Mouse (Mus musculus): Measurements from ENCODE around the gene Wdr20. TPM values are rescaled to one million over a fixed set of nuclear protein-coding genes. Genes with fewer than 3 reads are reported as not detected.

Wdr20 gene
- polyA plus RNA-seq, 1 experiment from 2014 or later, result 12.8 TPM

- WGBS, result 77% methylated on average over 10 of the region's 10 CpGs
- DNase-seq (ENCODE audit: low spot score) (no peak), ATAC-seq (ENCODE audit: low FRiP score, low TSS enrichment) (no peak)
- Histone ChIP-seq H3K9ac (ENCODE audit: low read length) (no peak overlapping the region), H3K9me3 (ENCODE audit: control insufficient read depth, low read length) (no peaks in the 10 kb centered on the region), H3K4me1 (replicated peaks; ENCODE audit: control insufficient read depth, insufficient read depth) (no peaks in the 10 kb centered on the region), H3K27ac (replicated peaks) (no peak overlapping the region), H3K4me3 (ENCODE audit: low read depth, low read length) (no peak overlapping the region), H3K36me3 (ENCODE audit: control insufficient read depth, insufficient read depth, low read length) (no peaks in the 10 kb centered on the region; the same call in 1 of the 2 replicates), H3K4me2 (replicated peaks; ENCODE audit: low read depth) (no peak overlapping the region), H3K27me3 (ENCODE audit: control insufficient read depth, insufficient read depth, low read length) (no peaks in the 10 kb centered on the region)
- TF ChIP-seq EP300 (optimal IDR thresholded peaks at IDR 0.05) (no peak), CTCF (IDR thresholded peaks at IDR 0.05; ENCODE audit: low read depth) (no peak)
Measured at GRCm38 (mm10) chr12:110750770-110751439, 13.2 kb downstream of the Wdr20 start.

DNA sequence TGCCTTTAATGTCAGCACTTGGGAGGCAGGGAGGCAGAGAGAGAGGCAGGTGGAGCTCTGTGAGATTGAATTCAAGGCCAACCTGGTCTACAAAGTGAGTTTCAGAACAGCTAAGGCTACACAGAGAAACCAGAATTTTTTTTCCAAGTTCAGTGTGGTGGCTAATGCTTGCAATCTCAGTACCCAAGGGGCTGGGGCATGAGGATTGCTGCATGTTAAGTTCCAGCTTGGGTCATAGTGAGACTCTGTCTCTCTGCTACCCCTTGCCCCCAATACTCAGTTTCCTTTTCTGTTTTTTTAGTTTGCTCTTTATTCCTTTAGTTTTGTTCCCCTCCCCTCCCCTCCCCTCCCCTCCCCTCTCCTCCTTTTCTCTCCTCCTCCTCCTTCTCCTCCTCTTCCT is 15.0 kb downstream of the Wdr20 start:
- Histone ChIP-seq H3K9ac (ENCODE audit: low read length) (no peak overlapping the region), H3K27me3 (ENCODE audit: control insufficient read depth, insufficient read depth, low read length) (no peaks in the 10 kb centered on the region), H3K9me3 (ENCODE audit: control insufficient read depth, low read length) (no peaks in the 10 kb centered on the region), H3K4me3 (ENCODE audit: low read depth, low read length) (no peak overlapping the region), H3K4me2 (replicated peaks; ENCODE audit: low read depth) (no peak overlapping the region), H3K4me1 (replicated peaks; ENCODE audit: control insufficient read depth, insufficient read depth) (no peaks in the 10 kb centered on the region), H3K27ac (replicated peaks) (no peak overlapping the region), H3K36me3 (ENCODE audit: control insufficient read depth, insufficient read depth, low read length) (no peaks in the 10 kb centered on the region; the same call in 1 of the 2 replicates)
- TF ChIP-seq EP300 (optimal IDR thresholded peaks at IDR 0.05) (no peak), CTCF (IDR thresholded peaks at IDR 0.05; ENCODE audit: low read depth) (no peak)
- ATAC-seq (ENCODE audit: low FRiP score, low TSS enrichment), result no peak
- DNase-seq (ENCODE audit: low spot score), result no peak

DNA sequence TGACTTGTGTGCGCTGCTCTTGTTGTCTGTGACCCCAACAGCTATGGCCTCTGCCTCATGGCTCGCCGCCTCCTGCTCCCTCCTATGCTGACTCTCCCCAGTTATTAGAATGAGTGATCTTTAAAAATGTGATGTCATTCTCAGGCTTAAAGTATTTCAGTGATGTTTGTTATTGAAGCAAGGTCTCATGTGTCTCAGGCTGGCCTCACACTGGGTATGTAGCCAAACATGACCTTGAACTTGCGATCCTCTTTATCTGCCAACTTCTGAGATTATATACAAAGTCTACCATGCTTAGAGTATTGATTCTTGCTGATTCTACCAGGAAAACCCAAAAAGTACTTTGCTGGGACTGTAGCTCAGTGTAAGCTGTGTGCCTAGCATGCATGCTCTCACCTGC is 16.2 kb downstream of the Wdr20 start:
- Histone ChIP-seq H3K36me3 (ENCODE audit: control insufficient read depth, insufficient read depth, low read length) (no peaks in the 10 kb centered on the region; the same call in 1 of the 2 replicates), H3K9me3 (ENCODE audit: control insufficient read depth, low read length) (no peaks in the 10 kb centered on the region), H3K4me2 (replicated peaks; ENCODE audit: low read depth) (no peak overlapping the region), H3K4me1 (replicated peaks; ENCODE audit: control insufficient read depth, insufficient read depth) (no peaks in the 10 kb centered on the region), H3K27me3 (ENCODE audit: control insufficient read depth, insufficient read depth, low read length) (no peaks in the 10 kb centered on the region), H3K9ac (ENCODE audit: low read length) (no peak overlapping the region), H3K4me3 (ENCODE audit: low read depth, low read length) (no peak overlapping the region), H3K27ac (replicated peaks) (no peak overlapping the region)
- ATAC-seq (ENCODE audit: low FRiP score, low TSS enrichment), result no peak
- DNase-seq (ENCODE audit: low spot score), result no peak
- no peak for TF ChIP-seq EP300 (optimal IDR thresholded peaks at IDR 0.05)
- WGBS, result 97% methylated on average over 4 of the region's 4 CpGs

- ATAC-seq (ENCODE audit: low FRiP score, low TSS enrichment), result no peak
- H3K9me3 ChIP-seq (ENCODE audit: control insufficient read depth, low read length), result no peaks in the 10 kb centered on the region
- no peaks in the 10 kb centered on the region; the same call in 1 of the 2 replicates for H3K36me3 ChIP-seq (ENCODE audit: control insufficient read depth, insufficient read depth, low read length)
- no peak for DNase-seq (ENCODE audit: low spot score)
- no peak overlapping the region for H3K4me3 ChIP-seq (ENCODE audit: low read depth, low read length)
- no peak overlapping the region for H3K9ac ChIP-seq (ENCODE audit: low read length)
- no peak overlapping the region for H3K27ac ChIP-seq (replicated peaks)
- H3K27me3 ChIP-seq (ENCODE audit: control insufficient read depth, insufficient read depth, low read length), result no peaks in the 10 kb centered on the region
- no peak for TF ChIP-seq EP300 (optimal IDR thresholded peaks at IDR 0.05)
- TF ChIP-seq CTCF (IDR thresholded peaks at IDR 0.05; ENCODE audit: low read depth), result no peak
- H3K4me2 ChIP-seq (replicated peaks; ENCODE audit: low read depth), result no peak overlapping the region
- 79% methylated on average over 3 of the region's 3 CpGs for WGBS
- no peaks in the 10 kb centered on the region for H3K4me1 ChIP-seq (replicated peaks; ENCODE audit: control insufficient read depth, insufficient read depth)
Measured at GRCm38 (mm10) chr12:110757161-110757560, 19.4 kb downstream of the Wdr20 start.

DNA sequence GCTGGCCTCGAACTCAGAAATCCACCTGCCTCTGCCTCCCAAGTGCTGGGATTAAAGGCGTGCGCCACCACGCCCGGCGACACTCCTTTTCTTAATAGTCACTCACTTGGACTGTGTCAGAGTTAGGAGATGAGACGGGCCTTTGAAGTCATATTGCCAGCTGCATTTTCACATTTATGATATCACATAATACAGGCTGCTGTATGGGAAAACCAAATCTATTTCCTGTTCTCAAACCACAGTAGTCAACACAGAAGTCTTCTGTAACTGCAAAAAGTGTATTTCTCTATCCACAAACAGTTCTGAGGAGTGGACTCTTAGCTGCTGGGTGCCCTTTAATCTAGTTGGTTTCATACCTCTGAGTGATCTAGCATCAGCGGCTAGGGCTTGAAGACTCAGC is 21.2 kb downstream of the Wdr20 start:
- 93% methylated on average over 7 of the region's 8 CpGs for WGBS
- DNase-seq (ENCODE audit: low spot score), result no peak
- TF ChIP-seq EP300 (optimal IDR thresholded peaks at IDR 0.05) (no peak), CTCF (IDR thresholded peaks at IDR 0.05; ENCODE audit: low read depth) (no peak)

GRCm38 (mm10) chr12:110762321-110762720 is 24.6 kb downstream of the Wdr20 start:
- H3K9me3 ChIP-seq (ENCODE audit: control insufficient read depth, low read length), result no peaks in the 10 kb centered on the region
- H3K36me3 ChIP-seq (ENCODE audit: control insufficient read depth, insufficient read depth, low read length), result no peaks in the 10 kb centered on the region
- DNase-seq (ENCODE audit: low spot score), result no peak
- 85% methylated on average over 2 of the region's 2 CpGs for WGBS
- no peaks in the 10 kb centered on the region for H3K27me3 ChIP-seq (ENCODE audit: control insufficient read depth, insufficient read depth, low read length)
- no peak overlapping the region for H3K4me2 ChIP-seq (replicated peaks; ENCODE audit: low read depth)
- no peak overlapping the region for H3K4me3 ChIP-seq (ENCODE audit: low read depth, low read length)
- TF ChIP-seq EP300 (optimal IDR thresholded peaks at IDR 0.05), result no peak
- TF ChIP-seq CTCF (IDR thresholded peaks at IDR 0.05; ENCODE audit: low read depth), result no peak
- H3K4me1 ChIP-seq (replicated peaks; ENCODE audit: control insufficient read depth, insufficient read depth), result no peaks in the 10 kb centered on the region
- H3K27ac ChIP-seq (replicated peaks), result no peak overlapping the region
- no peak for ATAC-seq (ENCODE audit: low FRiP score, low TSS enrichment)
- no peak overlapping the region for H3K9ac ChIP-seq (ENCODE audit: low read length)

More for the DNA sequence above, 21.2 kb downstream of the Wdr20 start:
- no peaks in the 10 kb centered on the region for H3K27me3 ChIP-seq (ENCODE audit: control insufficient read depth, insufficient read depth, low read length)
- H3K4me1 ChIP-seq (replicated peaks; ENCODE audit: control insufficient read depth, insufficient read depth), result no peaks in the 10 kb centered on the region
- H3K36me3 ChIP-seq (ENCODE audit: control insufficient read depth, insufficient read depth, low read length), result no peaks in the 10 kb centered on the region; the same call in 1 of the 2 replicates
- no peaks in the 10 kb centered on the region for H3K9me3 ChIP-seq (ENCODE audit: control insufficient read depth, low read length)
- no peak overlapping the region for H3K9ac ChIP-seq (ENCODE audit: low read length)
- H3K27ac ChIP-seq (replicated peaks), result no peak overlapping the region
- H3K4me3 ChIP-seq (ENCODE audit: low read depth, low read length), result no peak overlapping the region
- no peak for ATAC-seq (ENCODE audit: low FRiP score, low TSS enrichment)
- H3K4me2 ChIP-seq (replicated peaks; ENCODE audit: low read depth), result no peak overlapping the region
